ENCODE assay signal across 8 mouse cellular contexts in genomic region chr2:91984439-91984838, GRCm38 (mm10). TPM values are rescaled to one million over a fixed set of nuclear protein-coding genes. Genes with fewer than 3 reads are reported as not detected.
DNase-seq lines count a peak whose midpoint lies in the region; ATAC-seq and TF ChIP-seq lines count a peak whose summit lies in the region.

No protein-coding gene starts in this region.

- peak overlapping the region; percentile 62; the same call in 1 of the 2 replicates for H3K9ac ChIP-seq in heart, embryonic 12.5 days
- peak overlapping the region; percentile 33; the same call in 1 of the 2 replicates for H3K9ac ChIP-seq in kidney, embryonic 15.5 days

- no peaks in the 10 kb centered on the region for H3K27me3 ChIP-seq in heart, embryonic 12.5 days (replicated peaks)
- H3K27me3 ChIP-seq in kidney, embryonic 15.5 days, result no peaks in the 10 kb centered on the region
- no peaks in the 10 kb centered on the region for H3K27me3 ChIP-seq in small intestine, adult 2 months (ENCODE audit: control insufficient read depth, insufficient read depth, low read length)

- H3K4me2 ChIP-seq in heart, embryonic 12.5 days, result peak overlapping the region; percentile 67
- H3K4me2 ChIP-seq in kidney, embryonic 15.5 days, result peak overlapping the region; percentile 53

- H3K9me3 ChIP-seq in heart, embryonic 12.5 days (replicated peaks), result 0 out of 2 replicates have a peak, but pooled peaks cover under 1% of the 10 kb centered on the region
- H3K9me3 ChIP-seq in kidney, embryonic 15.5 days (replicated peaks), result no peaks in the 10 kb centered on the region

- H3K4me3 ChIP-seq in heart, embryonic 12.5 days, result peak overlapping the region; percentile 28; the same call in 1 of the 2 replicates
- H3K4me3 ChIP-seq in kidney, embryonic 15.5 days (replicated peaks), result peak overlapping the region; percentile 18; the same call in 1 of the 2 replicates
- peak overlapping the region; percentile 43 for H3K4me3 ChIP-seq in small intestine, adult 2 months (ENCODE audit: low read depth, low read length)

- H3K36me3 ChIP-seq in heart, embryonic 12.5 days, result peaks cover 6% of the 10 kb centered on the region; the same call in 1 of the 2 replicates
- peaks cover 7% of the 10 kb centered on the region for H3K36me3 ChIP-seq in kidney, embryonic 15.5 days
- no peaks in the 10 kb centered on the region; the same call in 1 of the 2 replicates for H3K36me3 ChIP-seq in small intestine, adult 2 months (ENCODE audit: control insufficient read depth, insufficient read depth, low read length)

- H3K4me1 ChIP-seq in heart, embryonic 12.5 days (replicated peaks), result peaks cover 46% of the 10 kb centered on the region
- H3K4me1 ChIP-seq in kidney, embryonic 15.5 days, result peaks cover 44% of the 10 kb centered on the region
- H3K4me1 ChIP-seq in small intestine, adult 2 months (ENCODE audit: control insufficient read depth, insufficient read depth, insufficient read length, low read length), result peaks cover 11% of the 10 kb centered on the region; the same call in 1 of the 2 replicates

- TF ChIP-seq POLR2A in small intestine, adult 2 months (IDR thresholded peaks at IDR 0.05; ENCODE audit: low read depth, low read length), result peak; percentile 52; the same call in 1 of the 2 replicates

- peak overlapping the region; percentile 74 for H3K27ac ChIP-seq in heart, embryonic 12.5 days (ENCODE audit: poor library complexity, severe bottlenecking)
- H3K27ac ChIP-seq in kidney, embryonic 15.5 days, result peak overlapping the region; percentile 93
- H3K27ac ChIP-seq in small intestine, adult 2 months (ENCODE audit: insufficient read depth, low read depth, low read length), result peak overlapping the region; percentile 72

- ATAC-seq in heart, embryonic 12.5 days (ENCODE audit: insufficient number of reproducible peaks, low FRiP score), result peak; percentile 89
- peak; percentile 89 for ATAC-seq in kidney, embryonic 15.5 days (replicated peaks; ENCODE audit: low FRiP score)

- peak; percentile 97 for DNase-seq in ES-CJ7 (ENCODE audit: low read depth, low spot score)
- DNase-seq in c-Kit-positive CD71-negative TER-119-negative erythroid progenitor cells, embryonic 14.5 days (ENCODE audit: low read depth), result peak; percentile 68
- peak; percentile 74 for DNase-seq in lung, postnatal 14 days
- no peak for DNase-seq in c-Kit-positive CD71-positive TER-119-positive erythroid progenitor cells, embryonic 14.5 days (ENCODE audit: low spot score)
- no peak for DNase-seq in right cerebral cortex, postnatal 10 days (ENCODE audit: low spot score in 2 of 2)

- 6% methylated on average over 9 of the region's 13 CpGs for WGBS in heart, embryonic 12.5 days
- WGBS in kidney, embryonic 15.5 days, result under 1% methylated on average over 10 of the region's 13 CpGs
- 1% methylated on average over 11 of the region's 13 CpGs for WGBS in small intestine, adult 2 months

- no peak for TF ChIP-seq CTCF in small intestine, adult 2 months (IDR thresholded peaks at IDR 0.05; ENCODE audit: extremely low read depth, insufficient read length, insufficient replicate concordance, low read depth, low read length)

RNA-seq across cellular contexts. Expression of gene Dgkz, which starts 8.8 kb away (rescaled TPM):
- polyA plus RNA-seq in heart, embryonic 12.5 days (2016; fragmentation: Nextera tagmentation; extraction: Ambion mirVana), result 43.8 and 48.8 TPM in 2 replicates
- polyA plus RNA-seq in kidney, embryonic 15.5 days (2015; fragmentation: Nextera tagmentation; extraction: Ambion mirVana), result 37.7 and 46.7 TPM in 2 replicates
- 165 and 295 TPM in 2 replicates for polyA plus RNA-seq in small intestine, adult 2 months (2012; rRNA removed)

RNA-seq across cellular contexts. Expression of gene Gm9821, which starts 38.9 kb away (rescaled TPM):
- 3.2 and 4.0 TPM in 2 replicates for polyA plus RNA-seq in heart, embryonic 12.5 days (2016; fragmentation: Nextera tagmentation; extraction: Ambion mirVana)
- polyA plus RNA-seq in kidney, embryonic 15.5 days (2015; fragmentation: Nextera tagmentation; extraction: Ambion mirVana), result 0.49 and 0.53 TPM in 2 replicates
- polyA plus RNA-seq in small intestine, adult 2 months (2012; rRNA removed), result not detected in 2 replicates

RNA-seq across cellular contexts. Expression of gene Creb3l1, which starts 39.9 kb away (rescaled TPM):
- polyA plus RNA-seq in heart, embryonic 12.5 days (2016; fragmentation: Nextera tagmentation; extraction: Ambion mirVana), result 6.1 and 6.7 TPM in 2 replicates
- 14.0 and 14.9 TPM in 2 replicates for polyA plus RNA-seq in kidney, embryonic 15.5 days (2015; fragmentation: Nextera tagmentation; extraction: Ambion mirVana)
- polyA plus RNA-seq in small intestine, adult 2 months (2012; rRNA removed), result 22.5 and 25.4 TPM in 2 replicates

RNA-seq across cellular contexts. Expression of gene Mdk, which starts 52.3 kb away (rescaled TPM):
- 724 and 730 TPM in 2 replicates for polyA plus RNA-seq in heart, embryonic 12.5 days (2016; fragmentation: Nextera tagmentation; extraction: Ambion mirVana)
- 1,215 and 1,266 TPM in 2 replicates for polyA plus RNA-seq in kidney, embryonic 15.5 days (2015; fragmentation: Nextera tagmentation; extraction: Ambion mirVana)
- polyA plus RNA-seq in small intestine, adult 2 months (2012; rRNA removed), result 2.4 and 5.9 TPM in 2 replicates

RNA-seq across cellular contexts. Expression of gene Chrm4, which starts 57.4 kb away (rescaled TPM):
- polyA plus RNA-seq in heart, embryonic 12.5 days (2016; fragmentation: Nextera tagmentation; extraction: Ambion mirVana), result 0.15 TPM in 1 of 2 replicates, not detected in the other
- polyA plus RNA-seq in kidney, embryonic 15.5 days (2015; fragmentation: Nextera tagmentation; extraction: Ambion mirVana), result 0.42 TPM in 1 of 2 replicates, not detected in the other
- polyA plus RNA-seq in small intestine, adult 2 months (2012; rRNA removed), result 2.2 and 2.9 TPM in 2 replicates

Comparison
In these comparisons a context has a peak if more than half of its experiments do, and no peak if none do; other contexts are left out.
1. DNase-seq: peak in ES-CJ7 (single experiment), c-Kit-positive CD71-negative TER-119-negative erythroid progenitor cells, embryonic 14.5 days (single experiment) and lung, postnatal 14 days (single experiment); none in c-Kit-positive CD71-positive TER-119-positive erythroid progenitor cells, embryonic 14.5 days (single experiment) and right cerebral cortex, postnatal 10 days (0 of 2).
2. Peak in every context shown above with its lines, with median percentiles within 50 percentile points of each other: H3K27ac ChIP-seq and H3K4me3 ChIP-seq.